Mouse (Mus musculus): ENCODE measurements at regions not wholly inside any gene's neighbourhood (a gene's known extent, or its start where the extent isn't known, plus 50 kb on each side); places are given as distances from the start of the nearest gene placed in this dataset.

DNA sequence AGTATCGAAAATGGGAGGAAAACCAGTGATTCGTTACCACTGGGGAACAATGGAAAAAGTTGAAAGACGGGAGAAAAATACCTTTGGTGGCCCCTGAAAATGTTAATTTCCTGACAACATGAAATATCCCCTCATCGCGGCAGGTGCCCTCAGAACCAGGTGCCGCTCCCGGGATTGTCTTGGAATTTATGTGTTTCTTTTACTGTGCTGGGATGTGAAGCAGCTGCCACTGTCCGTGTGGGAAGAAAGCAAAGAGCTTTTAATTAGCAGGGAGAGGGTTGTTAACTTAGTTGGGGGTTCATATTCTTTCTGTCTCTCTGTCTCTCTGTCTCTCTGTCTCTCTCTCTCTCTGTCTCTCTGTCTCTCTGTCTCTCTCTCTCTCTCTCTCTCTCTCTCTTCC, 759.3 kb upstream of the Pcdh20 start:
- no peak for TF ChIP-seq POLR2A (IDR thresholded peaks at IDR 0.05; ENCODE audit: insufficient read depth, low read length)
- no peak for TF ChIP-seq CTCF (IDR thresholded peaks at IDR 0.05; ENCODE audit: low read depth, low read length)
- no peak for TF ChIP-seq EP300 (IDR thresholded peaks at IDR 0.05; ENCODE audit: insufficient read depth, low read depth, low read length)

Measured in ES-Bruce4 (cell line).